ENCODE assay signal across 8 mouse cellular contexts in the genomic region with DNA sequence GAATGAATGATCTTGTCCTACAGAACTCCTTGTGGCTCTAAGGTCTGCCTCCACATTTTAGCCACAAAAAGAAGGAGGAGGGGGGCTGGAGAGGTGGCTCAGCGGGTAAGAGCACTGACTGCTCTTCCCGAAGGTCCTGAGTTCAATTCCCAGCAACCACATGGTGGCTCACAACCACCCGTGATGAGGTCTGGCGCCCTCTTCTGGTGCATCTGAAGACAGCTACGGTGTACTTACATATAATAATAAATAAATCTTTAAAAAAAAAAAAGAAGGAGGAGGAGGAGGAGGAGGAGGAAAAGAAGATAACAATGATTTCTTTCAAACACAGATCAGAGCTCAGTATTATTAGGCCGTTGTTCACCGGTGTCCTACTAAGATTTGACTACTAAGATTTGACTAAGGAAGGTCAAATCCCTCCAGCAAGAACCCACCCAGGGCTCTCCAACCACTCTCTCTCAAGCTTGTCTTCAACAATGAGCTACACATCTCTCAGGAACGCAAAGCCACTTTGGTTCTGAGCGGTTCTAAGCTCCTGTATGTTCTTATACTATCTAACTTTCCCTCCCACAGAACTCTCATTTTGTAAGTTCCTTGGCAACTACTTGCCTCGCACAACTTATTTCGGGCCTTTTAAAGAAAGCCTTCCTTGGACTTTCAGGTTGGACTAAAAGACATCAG. TPM values are rescaled to one million over a fixed set of nuclear protein-coding genes. Genes with fewer than 3 reads are reported as not detected.
DNase-seq lines count a peak whose midpoint lies in the region; ATAC-seq and TF ChIP-seq lines count a peak whose summit lies in the region.

A gene (plus strand): TSS at position 631 of the 681 bp plus-strand sequence.

- H3K27me3 ChIP-seq in thymus, adult 2 months (ENCODE audit: control insufficient read depth, insufficient read depth, low read length), result no peaks in the 10 kb centered on the region
- no peaks in the 10 kb centered on the region for H3K27me3 ChIP-seq in heart, embryonic 10.5 days (ENCODE audit: insufficient read depth, poor library complexity, severe bottlenecking)
- no peaks in the 10 kb centered on the region for H3K27me3 ChIP-seq in midbrain, embryonic 15.5 days (replicated peaks)

- no peaks in the 10 kb centered on the region for H3K36me3 ChIP-seq in thymus, adult 2 months (ENCODE audit: control insufficient read depth, insufficient read depth, low read length)
- 0 out of 2 replicates have a peak, but pooled peaks cover 3% of the 10 kb centered on the region for H3K36me3 ChIP-seq in heart, embryonic 10.5 days
- H3K36me3 ChIP-seq in midbrain, embryonic 15.5 days (replicated peaks), result no peaks in the 10 kb centered on the region

- H3K4me3 ChIP-seq in thymus, adult 2 months (ENCODE audit: control insufficient read depth, insufficient read depth, low read length), result peak within 1 kb of the TSS; percentile 87
- H3K4me3 ChIP-seq in heart, embryonic 10.5 days, result peak within 1 kb of the TSS; percentile 82
- H3K4me3 ChIP-seq in midbrain, embryonic 15.5 days, result peak within 1 kb of the TSS; percentile 89

- no peak for TF ChIP-seq POLR2A in thymus, adult 2 months (IDR thresholded peaks at IDR 0.05; ENCODE audit: control insufficient read depth, extremely low read depth, insufficient read depth, low read length, poor library complexity)

- peak within 1 kb of the TSS; percentile 89 for H3K9ac ChIP-seq in midbrain, embryonic 15.5 days

- no peaks in the 10 kb centered on the region for H3K9me3 ChIP-seq in heart, embryonic 10.5 days
- no peaks in the 10 kb centered on the region for H3K9me3 ChIP-seq in midbrain, embryonic 15.5 days

- no peak for TF ChIP-seq CTCF in thymus, adult 2 months (IDR thresholded peaks at IDR 0.05; ENCODE audit: borderline replicate concordance, control insufficient read depth, extremely low read depth, insufficient read depth, low read length, poor library complexity)

- peak within 1 kb of the TSS; percentile 89 for H3K4me2 ChIP-seq in midbrain, embryonic 15.5 days

- DNase-seq in thymus, adult 2 months, result no peak
- DNase-seq in thymus, adult 18-20 months, result no peak
- DNase-seq in heart, embryonic 10.5 days (ENCODE audit: low spot score), result no peak
- DNase-seq in layer of hippocampus, postnatal 25 days (ENCODE audit: extremely low spot score in 1 of 2, low spot score in 1 of 2), result no peak
- no peak for DNase-seq in ovary, adult 18-20 months (ENCODE audit: low spot score)
- DNase-seq in spleen, postnatal 36 days (ENCODE audit: low spot score in 2 of 2), result no peak

- peak within 1 kb of the TSS; percentile 80 for H3K27ac ChIP-seq in thymus, adult 2 months (ENCODE audit: control insufficient read depth, insufficient read depth, low read length)
- peak within 1 kb of the TSS; percentile 92 for H3K27ac ChIP-seq in heart, embryonic 10.5 days
- peak within 1 kb of the TSS; percentile 93 for H3K27ac ChIP-seq in midbrain, embryonic 15.5 days

- H3K4me1 ChIP-seq in thymus, adult 2 months (replicated peaks; ENCODE audit: control insufficient read depth, insufficient read depth, low read length), result peaks cover 5% of the 10 kb centered on the region
- peaks cover 8% of the 10 kb centered on the region; the same call in 1 of the 2 replicates for H3K4me1 ChIP-seq in heart, embryonic 10.5 days
- peaks cover 39% of the 10 kb centered on the region for H3K4me1 ChIP-seq in midbrain, embryonic 15.5 days

- 66% methylated on average over 11 of the region's 11 CpGs for WGBS in thymus, adult 2 months
- WGBS in heart, embryonic 10.5 days, result 46% methylated on average over 11 of the region's 11 CpGs
- WGBS in midbrain, embryonic 15.5 days, result 56% methylated on average over 11 of the region's 11 CpGs

- no peak for ATAC-seq in common myeloid progenitor, adult 5-6 weeks (replicated peaks; ENCODE audit: low read depth, poor library complexity, severe bottlenecking)
- ATAC-seq in midbrain, embryonic 15.5 days (replicated peaks), result no peak

RNA-seq across cellular contexts. Expression of the gene that starts here (rescaled TPM):
- polyA plus RNA-seq in thymus, adult 2 months (2012; rRNA removed), result 28.6 and 45.3 TPM in 2 replicates
- 78.3 and 91.3 TPM in 2 replicates for total RNA-seq in common myeloid progenitor, adult 5-6 weeks (2017)
- 91.9 and 106 TPM in 2 replicates for polyA plus RNA-seq in heart, embryonic 10.5 days (2016; fragmentation: Nextera tagmentation; extraction: Ambion mirVana)
- 10 to 100 TPM; 48.2 to 50.7 TPM for total RNA-seq in layer of hippocampus, postnatal 25 days (2021)
- 94.6 and 101 TPM in 2 replicates for polyA plus RNA-seq in midbrain, embryonic 15.5 days (2015; fragmentation: Nextera tagmentation; extraction: Ambion mirVana)
